Mouse (Mus musculus) myocyte (in vitro differentiated cells): ENCODE measurements around the gene Car5a. TPM values are rescaled to one million over a fixed set of nuclear protein-coding genes. Genes with fewer than 3 reads are reported as not detected.

Experiments used
- H3K27me3 ChIP-seq: one replicate; pipeline ENCODE4 v1.6.1; 2011; ENCODE audit not compliant: control insufficient read depth, insufficient read depth, insufficient read length
- H3K36me3 ChIP-seq: one replicate; pipeline ENCODE4 v1.6.1; 2011; ENCODE audit not compliant: control insufficient read depth, insufficient read depth
- H3K4me2 ChIP-seq: one replicate; pipeline ENCODE4 v1.6.1; 2011; ENCODE audit warnings: low read depth, control low read depth
- H3K4me3 ChIP-seq: one replicate; pipeline ENCODE4 v1.5.1; 2011; ENCODE audit warnings: mild to moderate bottlenecking, control low read depth, moderate library complexity
- H3K79me2 ChIP-seq: one replicate; pipeline ENCODE4 v1.6.1; 2011; ENCODE audit not compliant: control insufficient read depth, insufficient read depth
- H3ac ChIP-seq: one replicate; pipeline ENCODE4 v1.6.1; 2011; ENCODE audit not compliant: control insufficient read depth, insufficient read length
- CEBPB ChIP-seq: IDR thresholded peaks from 2 replicates; pipeline ENCODE4 v1.6.1; 2011; ENCODE audit warnings: mild to moderate bottlenecking, moderate library complexity; ENCODE audit not compliant: poor library complexity, insufficient read depth, severe bottlenecking
- E2F4 ChIP-seq: IDR thresholded peaks from one replicate; pipeline ENCODE4 v1.6.1; 2011; ENCODE audit warnings: mild to moderate bottlenecking, control low read depth, moderate library complexity; ENCODE audit not compliant: insufficient read depth
- MAX ChIP-seq: IDR thresholded peaks from one replicate; pipeline ENCODE4 v1.6.1; 2011; ENCODE audit warnings: low read depth, mild to moderate bottlenecking, control low read depth
- MYOD1 ChIP-seq, 3 experiments: IDR thresholded peaks; one replicate each; pipeline ENCODE4 v1.6.1; 2011; ENCODE audit warnings: control low read depth in 2 of 3, low read depth in 2 of 3, mild to moderate bottlenecking in 2 of 3, moderate library complexity in 1 of 3; ENCODE audit not compliant: insufficient read length in 2 of 3, control insufficient read depth in 1 of 3
- MYOG ChIP-seq, 3 experiments: IDR thresholded peaks; one replicate each; pipeline ENCODE4 v1.6.1; 2011; ENCODE audit warnings: control low read depth in 2 of 3, low read depth in 2 of 3, mild to moderate bottlenecking in 2 of 3; ENCODE audit not compliant: insufficient read length in 2 of 3, control insufficient read depth in 1 of 3, insufficient read depth in 1 of 3
- POLR2A ChIP-seq: IDR thresholded peaks from one replicate; pipeline ENCODE4 v1.6.1; 2011; ENCODE audit warnings: low read depth, mild to moderate bottlenecking, control low read depth, moderate library complexity; ENCODE audit not compliant: insufficient read length
- POLR2AphosphoS2 ChIP-seq: IDR thresholded peaks from one replicate; pipeline ENCODE4 v1.6.1; 2011; ENCODE audit warnings: low read depth, control low read depth; ENCODE audit not compliant: insufficient read length
- REST ChIP-seq: IDR thresholded peaks from one replicate; pipeline ENCODE4 v1.6.1; 2011; ENCODE audit warnings: mild to moderate bottlenecking, control low read depth, moderate library complexity; ENCODE audit not compliant: insufficient read depth, insufficient read length
- SRF ChIP-seq: IDR thresholded peaks from one replicate; pipeline ENCODE4 v1.6.1; 2011; ENCODE audit warnings: low read depth; ENCODE audit not compliant: control insufficient read depth, insufficient read length
- TCF12 ChIP-seq: IDR thresholded peaks from one replicate; pipeline ENCODE4 v1.6.1; 2011; ENCODE audit warnings: mild to moderate bottlenecking, control low read depth; ENCODE audit not compliant: poor library complexity, insufficient read depth, severe bottlenecking
- TCF3 ChIP-seq: IDR thresholded peaks from one replicate; pipeline ENCODE4 v1.6.1; 2011; ENCODE audit warnings: low read depth, control low read depth; ENCODE audit not compliant: insufficient read length
- USF1 ChIP-seq: IDR thresholded peaks from one replicate; pipeline ENCODE4 v1.6.1; 2011; ENCODE audit warnings: low read depth, mild to moderate bottlenecking, control low read depth, moderate library complexity
- polyA plus RNA-seq: library from polyadenylated mRNA; unstranded; fragments of >200 nt; fragmentation: generic; extraction: Trizol; gene quantifications from one replicate; pipeline ENCODE4 v1.2.1, GENCODE M21; 2012; ENCODE audit warnings: missing spikeins

Gene Car5a
- polyA plus RNA-seq, 1 experiment: not detected

GRCm38 (mm10) chr8:121868896-121869295 lies 75.8 kb downstream of the Car5a start:
- no peak overlapping the region for H3ac ChIP-seq
- no peaks in the 10 kb centered on the region for H3K27me3 ChIP-seq
- no peak overlapping the region for H3K4me2 ChIP-seq
- H3K79me2 ChIP-seq: no peaks in the 10 kb centered on the region
- no peak overlapping the region for H3K4me3 ChIP-seq
- no peak for TF ChIP-seq TCF3
- no peak for TF ChIP-seq E2F4
- no peak for TF ChIP-seq MYOG (IDR thresholded peaks at IDR 0.05; ENCODE audit: control insufficient read depth in 1 of 3, insufficient read depth in 1 of 3, insufficient read length in 2 of 3, low read depth in 2 of 3)
- TF ChIP-seq POLR2A: no peak
- no peak for TF ChIP-seq REST
- no peak for TF ChIP-seq POLR2AphosphoS2
- TF ChIP-seq MAX: no peak
- TF ChIP-seq TCF12: no peak
- TF ChIP-seq SRF: no peak
- no peaks in the 10 kb centered on the region for H3K36me3 ChIP-seq

- H3K36me3 ChIP-seq: no peaks in the 10 kb centered on the region
- no peak for TF ChIP-seq POLR2AphosphoS2
- TF ChIP-seq POLR2A: no peak
- no peak for TF ChIP-seq SRF
- no peak for TF ChIP-seq REST
- no peak for TF ChIP-seq MAX
- TF ChIP-seq CEBPB: no peak
- TF ChIP-seq MYOD1 (IDR thresholded peaks at IDR 0.05; ENCODE audit: control insufficient read depth in 1 of 3, insufficient read length in 2 of 3, low read depth in 2 of 3): no peak
- TF ChIP-seq USF1: no peak
- TF ChIP-seq E2F4: no peak
- H3ac ChIP-seq: no peak overlapping the region
- no peaks in the 10 kb centered on the region for H3K79me2 ChIP-seq
- no peak overlapping the region for H3K4me3 ChIP-seq
- H3K4me2 ChIP-seq: no peak overlapping the region
- no peaks in the 10 kb centered on the region for H3K27me3 ChIP-seq
Measured at GRCm38 (mm10) chr8:121868196-121868595, 76.5 kb downstream of the Car5a start.

Other genes starting within 250 kb of the Car5a start
- not detected for gene Jph3, start 215.3 kb downstream of the Car5a start, polyA plus RNA-seq
- gene Klhdc4, start 115.3 kb downstream of the Car5a start, polyA plus RNA-seq: 31.4 TPM
- gene Slc7a5, start 37.2 kb downstream of the Car5a start, polyA plus RNA-seq: 612 TPM
- gene Banp, start 4.8 kb upstream of the Car5a start, polyA plus RNA-seq: 30.3 TPM